Mouse (Mus musculus) embryonic facial prominence, embryonic 11.5 days (tissue): ENCODE results near the gene Ganc. TPM values are rescaled to one million over a fixed set of nuclear protein-coding genes. Genes with fewer than 3 reads are reported as not detected.

Experiments used
- ATAC-seq: fragments of 200-750 bp; cut with Nextera tagmentation; replicated peaks from 2 replicates; pipeline ENCODE4 v1.8.0; 2017; ENCODE audit warnings: low read depth; ENCODE audit not compliant: insufficient number of reproducible peaks, low FRiP score, low TSS enrichment
- DNase-seq: peaks from one replicate; pipeline ENCODE4 v3.0.0-alpha.2; 2015; ENCODE audit warnings: low spot score
- H3K27ac ChIP-seq: fragments of 300-500 bp; sonication (generic); replicated peaks from 2 replicates; pipeline ENCODE4 v1.5.1; 2014; ENCODE audit warnings: mild to moderate bottlenecking, low read depth, low read length, control low read depth
- H3K27me3 ChIP-seq: fragments of 300-500 bp; sonication (generic); 2 replicates; pipeline ENCODE4 v1.6.1; 2014; ENCODE audit warnings: mild to moderate bottlenecking, low read length, moderate library complexity, mixed read lengths; ENCODE audit not compliant: control insufficient read depth, insufficient read depth
- H3K36me3 ChIP-seq: fragments of 300-500 bp; sonication (generic); replicated peaks from 2 replicates; pipeline ENCODE4 v1.6.1; 2014; ENCODE audit warnings: low read depth, mild to moderate bottlenecking, low read length, moderate library complexity, mixed read lengths; ENCODE audit not compliant: control insufficient read depth, insufficient read depth
- H3K4me1 ChIP-seq: fragments of 300-500 bp; sonication (generic); 2 replicates; pipeline ENCODE4 v1.6.1; 2014; ENCODE audit warnings: low read length, mixed read lengths; ENCODE audit not compliant: control insufficient read depth, insufficient read depth
- H3K4me2 ChIP-seq: fragments of 300-500 bp; sonication (generic); 2 replicates; pipeline ENCODE4 v1.6.1; 2014; ENCODE audit warnings: low read depth, mild to moderate bottlenecking, control low read depth, low read length, moderate library complexity
- H3K4me3 ChIP-seq: fragments of 300-500 bp; sonication (generic); 2 replicates; pipeline ENCODE4 v1.5.1; 2014; ENCODE audit warnings: low read depth, low read length, control low read depth
- H3K9ac ChIP-seq: fragments of 300-500 bp; sonication (generic); replicated peaks from 2 replicates; pipeline ENCODE4 v1.6.1; 2014; ENCODE audit warnings: mild to moderate bottlenecking, control low read depth, low read length
- H3K9me3 ChIP-seq: fragments of 300-500 bp; sonication (generic); replicated peaks from 2 replicates; pipeline ENCODE4 v1.6.1; 2016; ENCODE audit warnings: mild to moderate bottlenecking, low read length, inconsistent platforms, mixed read lengths; ENCODE audit not compliant: control insufficient read depth
- WGBS: fragments of 180-500 bp; shearing (Covaris S2); extraction: QIAGEN DNeasy Blood & Tissue Kit; methylation state at CpG from one replicate; pipeline ENCODE4 v1.1.7; 2014; 5-methylcytosine and 5-hydroxymethylcytosine counted together
- polyA plus RNA-seq: library from polyadenylated mRNA; unstranded; fragments of >200 nt; fragmentation: Nextera tagmentation; extraction: Ambion mirVana; gene quantifications from 2 replicates; pipeline ENCODE4 v1.2.1, GENCODE M21; 2014

Gene Ganc
- polyA plus RNA-seq, 1 experiment from 2014 or later = 5.6 TPM

DNA sequence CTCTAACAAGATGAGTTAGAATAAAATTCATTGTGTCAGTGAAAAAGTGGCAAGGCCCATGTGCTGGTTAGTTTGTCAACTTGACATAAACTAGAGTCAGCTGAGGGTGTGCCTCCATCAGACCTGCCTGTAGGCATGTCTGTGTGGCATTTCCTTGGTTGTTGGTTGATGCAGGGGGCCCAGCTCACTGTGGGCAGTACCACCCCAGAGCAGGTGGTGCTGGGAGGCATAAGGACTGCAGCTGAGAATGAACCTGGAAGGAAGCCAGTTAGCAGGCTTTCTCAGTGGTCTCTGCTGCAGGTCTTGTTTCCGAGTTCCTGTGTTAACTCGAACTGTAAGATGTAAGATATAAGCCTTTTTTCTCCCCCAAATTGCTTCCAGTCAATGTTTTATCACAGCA, 51.3 kb downstream of the Ganc start:
- ATAC-seq = no peak
- Histone ChIP-seq H3K27me3 (no peaks in the 10 kb centered on the region), H3K9ac (no peak overlapping the region), H3K36me3 (no peaks in the 10 kb centered on the region), H3K4me2 (no peak overlapping the region), H3K9me3 (no peaks in the 10 kb centered on the region), H3K4me1 (no peaks in the 10 kb centered on the region), H3K27ac (no peak overlapping the region), H3K4me3 (no peak overlapping the region)
- no peak for DNase-seq
- 75% methylated on average over 2 of the region's 2 CpGs for WGBS

DNA sequence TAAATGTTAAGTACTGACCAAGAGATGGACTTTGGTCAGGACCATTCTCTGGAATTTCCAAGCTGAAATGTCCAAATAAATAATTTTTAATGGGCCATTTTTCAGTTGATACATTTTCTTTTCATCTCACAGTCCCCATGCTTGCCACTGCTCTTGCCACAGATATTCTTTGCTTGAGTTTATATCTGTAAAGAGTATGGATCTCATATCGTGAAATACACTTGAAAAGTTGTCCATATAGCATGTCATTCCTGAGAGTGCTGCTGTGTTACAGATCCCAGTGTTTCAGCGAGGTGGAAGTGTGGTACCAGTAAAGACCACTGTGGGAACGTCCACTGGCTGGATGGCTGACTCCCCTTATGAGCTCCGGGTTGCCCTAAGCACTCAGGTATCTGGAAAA, 52.0 kb downstream of the Ganc start, which contains the start of gene Capn3:
Gene Capn3, plus strand, starts transcription at position 301 of the 400 bp plus-strand sequence.
- Histone ChIP-seq H3K27ac (no peak within 1 kb of the TSS), H3K4me2 (no peak within 1 kb of the TSS), H3K4me3 (no peak within 1 kb of the TSS), H3K4me1 (no peaks in the 10 kb centered on the region), H3K9ac (no peak within 1 kb of the TSS), H3K27me3 (no peaks in the 10 kb centered on the region), H3K9me3 (no peaks in the 10 kb centered on the region), H3K36me3 (no peaks in the 10 kb centered on the region)
- DNase-seq (no peak), ATAC-seq (no peak)
- WGBS = 79% methylated on average over 4 of the region's 4 CpGs

DNA sequence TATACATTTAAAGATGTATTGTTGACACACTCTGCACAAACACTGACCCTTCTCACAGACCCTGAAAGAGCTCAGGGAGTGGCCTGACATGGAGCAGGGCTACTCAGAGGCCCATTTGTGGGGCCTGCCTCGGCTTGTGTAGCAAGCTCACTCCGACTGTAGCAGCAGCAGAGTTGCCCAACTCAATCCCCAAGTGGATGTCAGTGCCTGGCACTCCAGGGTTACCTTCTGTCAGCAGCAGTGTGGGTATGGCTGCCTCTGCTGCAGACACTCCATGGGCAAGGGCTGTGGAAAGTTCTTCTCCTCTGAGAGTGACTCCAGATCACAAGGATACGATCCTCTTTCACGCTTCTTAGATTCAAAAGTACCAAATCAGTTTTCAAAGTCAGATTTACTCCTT, 56.5 kb downstream of the Ganc start:
- Histone ChIP-seq H3K4me2 (no peak overlapping the region), H3K36me3 (no peaks in the 10 kb centered on the region), H3K4me3 (no peak overlapping the region), H3K27me3 (no peaks in the 10 kb centered on the region), H3K27ac (no peak overlapping the region), H3K9ac (no peak overlapping the region), H3K9me3 (no peaks in the 10 kb centered on the region), H3K4me1 (no peaks in the 10 kb centered on the region)
- ATAC-seq = no peak
- no peak for DNase-seq
- WGBS = 93% methylated on average over 4 of the region's 4 CpGs

DNA sequence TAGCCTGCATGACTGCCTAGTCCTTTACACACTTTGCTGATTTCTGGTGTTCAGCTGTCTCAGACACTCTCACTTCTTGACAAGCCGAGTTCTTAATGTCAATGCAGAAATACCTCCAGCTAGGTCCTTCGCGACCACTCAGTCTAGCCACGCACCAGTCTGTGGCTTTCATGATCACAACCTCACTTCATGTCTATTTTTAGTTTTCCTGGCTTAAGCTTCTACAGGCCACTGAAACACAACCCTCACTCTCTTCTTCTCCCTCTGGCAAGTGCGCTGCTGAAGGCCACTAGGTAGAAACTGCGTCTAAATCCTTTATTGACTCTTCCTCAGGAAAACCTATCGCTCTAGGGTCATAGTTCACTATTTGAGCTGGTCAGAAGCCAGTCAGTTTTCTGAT, 59.6 kb downstream of the Ganc start:
- no peak overlapping the region for H3K27ac ChIP-seq
- H3K4me2 ChIP-seq = no peak overlapping the region
- H3K36me3 ChIP-seq = no peaks in the 10 kb centered on the region
- no peaks in the 10 kb centered on the region for H3K4me1 ChIP-seq
- no peak overlapping the region for H3K9ac ChIP-seq
- DNase-seq (no peak), ATAC-seq (no peak)
- no peaks in the 10 kb centered on the region for H3K27me3 ChIP-seq
- 90% methylated on average over 7 of the region's 7 CpGs for WGBS
- no peak overlapping the region for H3K4me3 ChIP-seq
- H3K9me3 ChIP-seq = no peaks in the 10 kb centered on the region

DNA sequence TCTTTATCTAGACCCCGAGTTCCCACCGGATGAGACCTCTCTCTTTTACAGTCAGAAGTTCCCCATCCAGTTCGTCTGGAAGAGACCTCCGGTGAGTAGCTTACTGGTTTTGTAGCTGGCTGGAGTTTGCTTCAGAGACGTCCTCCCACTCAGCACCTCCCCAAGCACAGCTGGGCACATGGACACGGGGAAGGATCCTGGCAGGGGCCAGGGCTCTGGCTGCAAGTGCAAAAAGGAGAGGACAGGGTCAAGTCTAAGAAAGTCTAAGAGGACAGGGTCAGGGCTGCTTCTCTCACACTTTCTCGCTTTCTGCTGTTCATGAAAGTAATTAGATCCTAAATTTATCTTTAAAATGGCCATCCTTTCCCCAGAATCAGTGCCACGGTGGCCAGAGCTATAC, 60.4 kb downstream of the Ganc start:
- H3K4me2 ChIP-seq = no peak overlapping the region
- H3K27me3 ChIP-seq = no peaks in the 10 kb centered on the region
- H3K4me3 ChIP-seq = no peak overlapping the region
- no peak for ATAC-seq
- no peak overlapping the region for H3K9ac ChIP-seq
- 76% methylated on average over 8 of the region's 8 CpGs for WGBS
- no peaks in the 10 kb centered on the region for H3K36me3 ChIP-seq
- no peak overlapping the region for H3K27ac ChIP-seq
- H3K9me3 ChIP-seq = no peaks in the 10 kb centered on the region
- H3K4me1 ChIP-seq = no peaks in the 10 kb centered on the region
- no peak for DNase-seq

DNA sequence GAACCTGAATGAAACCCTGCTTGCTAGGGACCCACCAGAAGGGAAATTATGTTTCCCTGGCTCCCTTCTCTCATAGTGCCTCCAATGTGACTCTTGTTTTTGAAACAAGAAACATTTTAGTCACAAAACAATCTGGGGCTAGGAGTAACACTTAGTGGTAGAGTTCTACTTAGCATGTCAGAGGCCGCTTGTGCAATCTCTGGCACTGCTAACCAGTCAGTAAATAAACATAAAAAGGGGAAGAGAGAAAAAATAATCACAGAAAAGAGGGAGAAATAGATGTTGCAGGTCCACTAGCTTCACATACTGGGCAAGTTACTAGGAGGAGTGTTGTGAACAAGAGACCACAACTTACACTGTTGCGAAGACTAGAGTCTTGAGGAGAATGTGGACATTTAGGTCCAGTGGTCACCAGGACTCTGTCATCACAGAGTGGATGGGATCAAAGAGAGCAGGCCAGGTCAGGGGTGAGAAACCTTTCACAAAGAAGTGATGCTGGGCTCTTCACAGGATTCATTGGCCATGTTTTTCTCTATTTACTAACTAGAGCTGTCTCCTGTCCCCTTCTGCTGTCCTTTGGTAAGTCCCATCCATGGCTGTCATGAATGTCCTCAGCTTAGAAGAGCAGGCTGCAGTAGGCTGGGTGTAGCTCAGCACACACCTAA, 61.2 kb downstream of the Ganc start:
- Histone ChIP-seq H3K4me3 (no peak overlapping the region), H3K27ac (no peak overlapping the region), H3K9me3 (no peaks in the 10 kb centered on the region), H3K4me1 (no peaks in the 10 kb centered on the region), H3K9ac (no peak overlapping the region), H3K4me2 (no peak overlapping the region), H3K36me3 (no peaks in the 10 kb centered on the region), H3K27me3 (no peaks in the 10 kb centered on the region)
- 81% methylated on average over 2 of the region's 2 CpGs for WGBS
- no peak for DNase-seq
- ATAC-seq = no peak

DNA sequence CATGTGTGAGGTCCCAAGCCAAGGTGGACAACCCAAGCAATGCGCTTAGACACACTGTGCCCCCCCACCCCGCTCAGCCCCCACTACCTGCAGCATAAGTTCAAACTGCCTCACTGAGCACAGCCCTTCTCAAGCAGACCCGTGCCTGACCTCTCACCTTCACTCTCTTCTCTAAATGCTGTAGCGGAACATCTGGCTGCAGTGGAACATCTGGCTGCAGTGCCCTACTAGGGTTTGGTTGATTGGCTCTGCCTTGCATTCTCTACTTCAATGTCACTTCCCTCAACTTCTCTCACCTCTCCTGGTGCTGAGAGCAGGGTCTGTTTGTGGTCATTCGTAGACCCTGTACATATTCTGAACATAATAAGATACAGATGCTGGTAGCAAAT, 61.7 kb downstream of the Ganc start:
- DNase-seq = no peak
- no peak for ATAC-seq
- H3K9ac ChIP-seq = no peak overlapping the region
- H3K27me3 ChIP-seq = no peaks in the 10 kb centered on the region
- 74% methylated on average over 5 of the region's 5 CpGs for WGBS
- no peaks in the 10 kb centered on the region for H3K36me3 ChIP-seq
- no peak overlapping the region for H3K4me2 ChIP-seq
- no peak overlapping the region for H3K4me3 ChIP-seq
- no peak overlapping the region for H3K27ac ChIP-seq
- no peaks in the 10 kb centered on the region for H3K4me1 ChIP-seq
- H3K9me3 ChIP-seq = no peaks in the 10 kb centered on the region

DNA sequence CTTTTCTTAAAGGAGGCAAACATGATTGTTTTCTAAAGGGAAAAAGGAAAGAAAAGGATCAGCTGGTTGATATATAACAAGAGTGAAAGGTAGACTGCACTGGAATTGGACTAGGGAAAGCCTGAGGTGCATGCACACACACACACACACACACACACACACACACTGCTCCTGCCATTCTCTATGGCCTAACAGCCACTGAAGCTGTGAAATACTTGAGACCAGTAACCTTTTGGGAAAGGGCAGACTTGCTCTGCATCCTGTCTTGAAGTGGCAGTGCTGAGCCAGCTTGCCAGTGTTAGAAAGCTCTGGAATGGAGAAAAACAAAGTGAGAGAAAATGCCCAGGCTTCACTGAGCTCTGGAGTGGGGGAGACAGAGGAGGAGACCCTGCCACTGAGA, 64.3 kb downstream of the Ganc start:
- no peak overlapping the region for H3K4me2 ChIP-seq
- no peak overlapping the region for H3K4me3 ChIP-seq
- H3K9me3 ChIP-seq = no peaks in the 10 kb centered on the region
- H3K27me3 ChIP-seq = no peaks in the 10 kb centered on the region
- ATAC-seq (no peak), DNase-seq (no peak)
- no peak overlapping the region for H3K9ac ChIP-seq
- H3K27ac ChIP-seq = no peak overlapping the region
- H3K4me1 ChIP-seq = no peaks in the 10 kb centered on the region
- H3K36me3 ChIP-seq = no peaks in the 10 kb centered on the region
